Mouse (Mus musculus) embryonic facial prominence, embryonic 14.5 days (tissue): Measurements from ENCODE around the gene Zdhhc14. TPM values are rescaled to one million over a fixed set of nuclear protein-coding genes. Genes with fewer than 3 reads are reported as not detected.

Source experiments
- ATAC-seq: fragments of 200-750 bp; cut with Nextera tagmentation; 2 replicates; pipeline ENCODE4 v1.8.0; 2017; ENCODE audit warnings: low read depth, moderate number of reproducible peaks, moderate TSS enrichment
- DNase-seq: peaks from one replicate; pipeline ENCODE4 v3.0.0-alpha.2; 2015; ENCODE audit warnings: low spot score
- H3K27ac ChIP-seq: fragments of 300-500 bp; sonication (generic); replicated peaks from 2 replicates; pipeline ENCODE4 v1.5.1; 2014; ENCODE audit warnings: low read depth, mild to moderate bottlenecking, low read length, moderate library complexity
- H3K27me3 ChIP-seq: fragments of 300-500 bp; sonication (generic); replicated peaks from 2 replicates; pipeline ENCODE4 v1.6.1; 2014; ENCODE audit warnings: low read length; ENCODE audit not compliant: control insufficient read depth, insufficient read depth
- H3K36me3 ChIP-seq: fragments of 300-500 bp; sonication (generic); 2 replicates; pipeline ENCODE4 v1.6.1; 2014; ENCODE audit warnings: low read length, mixed read lengths; ENCODE audit not compliant: control insufficient read depth, insufficient read depth
- H3K4me1 ChIP-seq: fragments of 300-500 bp; sonication (generic); 2 replicates; pipeline ENCODE4 v1.6.1; 2014; ENCODE audit warnings: antibody characterized with exemption, low read length; ENCODE audit not compliant: control insufficient read depth, insufficient read depth
- H3K4me2 ChIP-seq: fragments of 300-500 bp; sonication (generic); 2 replicates; pipeline ENCODE4 v1.6.1; 2014; ENCODE audit warnings: low read depth, mild to moderate bottlenecking, low read length, moderate library complexity, mixed read lengths
- H3K4me3 ChIP-seq: fragments of 300-500 bp; sonication (generic); 2 replicates; pipeline ENCODE4 v1.5.1; 2014; ENCODE audit warnings: low read depth, mild to moderate bottlenecking, low read length
- H3K9ac ChIP-seq: fragments of 300-500 bp; sonication (generic); 2 replicates; pipeline ENCODE4 v1.6.1; 2014; ENCODE audit warnings: low read depth, mild to moderate bottlenecking, low read length, moderate library complexity, mixed read lengths
- H3K9me3 ChIP-seq: fragments of 300-500 bp; sonication (generic); 2 replicates; pipeline ENCODE4 v1.6.1; 2016; ENCODE audit warnings: low read length; ENCODE audit not compliant: control insufficient read depth
- WGBS: fragments of 180-500 bp; shearing (Covaris S2); extraction: QIAGEN DNeasy Blood & Tissue Kit; methylation state at CpG from one replicate; pipeline ENCODE4 v1.1.7; 2014; 5-methylcytosine and 5-hydroxymethylcytosine counted together
- polyA plus RNA-seq: library from polyadenylated mRNA; unstranded; fragments of >200 nt; fragmentation: Nextera tagmentation; extraction: Ambion mirVana; gene quantifications from 2 replicates; pipeline ENCODE4 v1.2.1, GENCODE M21; 2014

Gene Zdhhc14
- polyA plus RNA-seq, 1 experiment from 2014 or later, result 4.6 TPM

GRCm38 (mm10) chr17:5768810-5769520, 276.6 kb downstream of the Zdhhc14 start:
- Histone ChIP-seq H3K4me3 (no peak overlapping the region), H3K9me3 (no peaks in the 10 kb centered on the region), H3K4me2 (no peak overlapping the region), H3K27ac (peak overlapping the region; percentile 91), H3K27me3 (no peaks in the 10 kb centered on the region), H3K4me1 (peaks cover 19% of the 10 kb centered on the region), H3K36me3 (no peaks in the 10 kb centered on the region), H3K9ac (no peak overlapping the region)
- WGBS, result 81% methylated on average over 9 of the region's 9 CpGs
- ATAC-seq (no peak), DNase-seq (no peak)

GRCm38 (mm10) chr17:5769776-5770175, 277.4 kb downstream of the Zdhhc14 start:
- no peak for ATAC-seq

GRCm38 (mm10) chr17:5770265-5771249, 278.2 kb downstream of the Zdhhc14 start:
- Histone ChIP-seq H3K36me3 (no peaks in the 10 kb centered on the region), H3K9ac (peak overlapping the region; percentile 49), H3K4me1 (peaks cover 19% of the 10 kb centered on the region), H3K4me2 (peak overlapping the region; percentile 59), H3K27ac (peak overlapping the region; percentile 91), H3K27me3 (no peaks in the 10 kb centered on the region), H3K9me3 (0 out of 2 replicates have a peak, but pooled peaks cover 6% of the 10 kb centered on the region), H3K4me3 (peak overlapping the region; percentile 35)
- ATAC-seq (peak; percentile 96), DNase-seq (peak; percentile 95)
- WGBS, result 4% methylated on average over 22 of the region's 22 CpGs

More at GRCm38 (mm10) chr17:5769776-5770175, 277.4 kb downstream of the Zdhhc14 start:
- Histone ChIP-seq H3K4me3 (peak overlapping the region; percentile 35), H3K27me3 (no peaks in the 10 kb centered on the region), H3K4me2 (peak overlapping the region; percentile 59), H3K9ac (peak overlapping the region; percentile 49), H3K4me1 (peaks cover 19% of the 10 kb centered on the region), H3K36me3 (no peaks in the 10 kb centered on the region), H3K27ac (peak overlapping the region; percentile 91), H3K9me3 (0 out of 2 replicates have a peak, but pooled peaks cover 3% of the 10 kb centered on the region)
- DNase-seq, result peak; percentile 75
- WGBS, result 14% methylated on average over 7 of the region's 7 CpGs

GRCm38 (mm10) chr17:5780213-5780975, 288.0 kb downstream of the Zdhhc14 start:
- 75% methylated on average over 5 of the region's 5 CpGs for WGBS

GRCm38 (mm10) chr17:5785238-5785637, 292.9 kb downstream of the Zdhhc14 start:
- ATAC-seq, result no peak
- H3K36me3 ChIP-seq, result no peaks in the 10 kb centered on the region
- no peak overlapping the region for H3K4me2 ChIP-seq
- DNase-seq, result no peak
- H3K27ac ChIP-seq, result no peak overlapping the region
- H3K4me1 ChIP-seq, result no peaks in the 10 kb centered on the region
- no peaks in the 10 kb centered on the region for H3K9me3 ChIP-seq
- H3K9ac ChIP-seq, result no peak overlapping the region
- WGBS, result 37% methylated on average over 2 of the region's 2 CpGs
- H3K27me3 ChIP-seq, result no peaks in the 10 kb centered on the region
- H3K4me3 ChIP-seq, result no peak overlapping the region

More at GRCm38 (mm10) chr17:5780213-5780975, 288.0 kb downstream of the Zdhhc14 start:
- Histone ChIP-seq H3K9ac (no peak overlapping the region), H3K9me3 (no peaks in the 10 kb centered on the region), H3K4me1 (no peaks in the 10 kb centered on the region), H3K4me3 (no peak overlapping the region), H3K27ac (no peak overlapping the region), H3K27me3 (no peaks in the 10 kb centered on the region), H3K36me3 (no peaks in the 10 kb centered on the region), H3K4me2 (no peak overlapping the region)
- DNase-seq (no peak), ATAC-seq (no peak)

GRCm38 (mm10) chr17:5792164-5792791, 299.9 kb downstream of the Zdhhc14 start:
- no peaks in the 10 kb centered on the region for H3K9me3 ChIP-seq
- no peak overlapping the region for H3K4me3 ChIP-seq
- no peak overlapping the region for H3K4me2 ChIP-seq
- H3K36me3 ChIP-seq, result no peaks in the 10 kb centered on the region
- no peak overlapping the region for H3K27ac ChIP-seq
- H3K27me3 ChIP-seq, result no peaks in the 10 kb centered on the region
- peaks cover 3% of the 10 kb centered on the region for H3K4me1 ChIP-seq
- DNase-seq (no peak), ATAC-seq (no peak)
- no peak overlapping the region for H3K9ac ChIP-seq
- WGBS, result 84% methylated on average over 11 of the region's 12 CpGs

- WGBS, result 75% methylated on average over 4 of the region's 4 CpGs
- H3K27me3 ChIP-seq, result no peaks in the 10 kb centered on the region
- no peak overlapping the region for H3K9ac ChIP-seq
- no peaks in the 10 kb centered on the region for H3K9me3 ChIP-seq
- H3K27ac ChIP-seq, result no peak overlapping the region
- DNase-seq, result no peak
- peaks cover 6% of the 10 kb centered on the region for H3K4me1 ChIP-seq
- no peak overlapping the region for H3K4me3 ChIP-seq
- H3K4me2 ChIP-seq, result no peak overlapping the region
- no peaks in the 10 kb centered on the region for H3K36me3 ChIP-seq
- no peak for ATAC-seq
Measured at GRCm38 (mm10) chr17:5793593-5793992, 301.2 kb downstream of the Zdhhc14 start.

- Histone ChIP-seq H3K9me3 (no peaks in the 10 kb centered on the region), H3K9ac (no peak overlapping the region), H3K4me2 (no peak overlapping the region), H3K4me1 (peaks cover 6% of the 10 kb centered on the region), H3K27me3 (no peaks in the 10 kb centered on the region), H3K27ac (no peak overlapping the region), H3K4me3 (no peak overlapping the region), H3K36me3 (no peaks in the 10 kb centered on the region)
- DNase-seq (no peak), ATAC-seq (no peak)
- 47% methylated on average over 5 of the region's 5 CpGs for WGBS
Measured at GRCm38 (mm10) chr17:5794276-5794675, 301.9 kb downstream of the Zdhhc14 start.
